Mouse (Mus musculus): ENCODE data around the gene Gpm6b. TPM values are rescaled to one million over a fixed set of nuclear protein-coding genes. Genes with fewer than 3 reads are reported as not detected.

The Gpm6b gene
- polyA plus RNA-seq, 1 experiment from 2014 or later: 24.1 TPM

GRCm38 (mm10) chrX:166386656-166387055 lies 147.9 kb downstream of the Gpm6b start:
- H3K4me1 ChIP-seq (ENCODE audit: control insufficient read depth, insufficient read depth, low read length): no peaks in the 10 kb centered on the region
- no peak overlapping the region for H3K4me3 ChIP-seq (ENCODE audit: low read length)
- no peaks in the 10 kb centered on the region for H3K36me3 ChIP-seq (ENCODE audit: control insufficient read depth, insufficient read depth, low read length)
- no peaks in the 10 kb centered on the region for H3K9me3 ChIP-seq (ENCODE audit: control insufficient read depth, low read length)
- no peak for ATAC-seq (ENCODE audit: low FRiP score, low TSS enrichment)
- H3K4me2 ChIP-seq (replicated peaks; ENCODE audit: low read depth, low read length): no peak overlapping the region
- no peak overlapping the region for H3K27ac ChIP-seq (ENCODE audit: low read depth, low read length)
- no peak overlapping the region for H3K9ac ChIP-seq (ENCODE audit: low read depth, low read length)
- WGBS: 84% methylated on average over 6 of the region's 6 CpGs
- H3K27me3 ChIP-seq (ENCODE audit: control insufficient read depth, insufficient read depth, low read length): 0 out of 2 replicates have a peak, but pooled peaks cover 3% of the 10 kb centered on the region

GRCm38 (mm10) chrX:166393753-166394152 lies 155.0 kb downstream of the Gpm6b start:
- ATAC-seq (ENCODE audit: low FRiP score, low TSS enrichment): no peak
- Histone ChIP-seq H3K9me3 (ENCODE audit: control insufficient read depth, low read length) (no peaks in the 10 kb centered on the region), H3K27ac (ENCODE audit: low read depth, low read length) (no peak overlapping the region), H3K36me3 (ENCODE audit: control insufficient read depth, insufficient read depth, low read length) (0 out of 2 replicates have a peak, but pooled peaks cover 4% of the 10 kb centered on the region), H3K27me3 (ENCODE audit: control insufficient read depth, insufficient read depth, low read length) (no peaks in the 10 kb centered on the region), H3K4me1 (ENCODE audit: control insufficient read depth, insufficient read depth, low read length) (no peaks in the 10 kb centered on the region), H3K4me2 (replicated peaks; ENCODE audit: low read depth, low read length) (no peak overlapping the region), H3K9ac (ENCODE audit: low read depth, low read length) (no peak overlapping the region), H3K4me3 (ENCODE audit: low read length) (no peak overlapping the region)
- whole genome bisulfite sequencing: 70% methylated on average over 1 of the region's 1 CpGs

DNA sequence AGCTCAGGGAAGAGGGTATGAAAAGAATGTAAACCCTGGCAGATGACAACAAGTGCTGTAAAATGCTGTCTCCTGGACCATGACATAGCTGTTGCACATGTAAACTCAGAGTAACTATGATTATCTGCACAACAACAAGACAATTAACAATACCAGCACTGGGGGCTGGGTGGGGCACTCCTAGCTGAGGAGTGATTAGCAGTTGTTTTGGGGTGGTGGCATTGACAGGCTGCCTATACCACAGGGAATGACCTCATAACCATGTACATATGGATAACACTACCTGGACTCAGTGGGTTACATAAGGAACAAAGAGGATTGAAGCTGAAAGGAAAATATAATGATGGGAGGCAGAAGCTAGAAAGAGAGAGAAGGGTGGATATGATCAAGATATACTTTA lies 169.2 kb downstream of the Gpm6b start:
- Histone ChIP-seq H3K9ac (ENCODE audit: low read depth, low read length) (no peak overlapping the region), H3K27ac (ENCODE audit: low read depth, low read length) (no peak overlapping the region), H3K36me3 (ENCODE audit: control insufficient read depth, insufficient read depth, low read length) (peaks cover 12% of the 10 kb centered on the region; the same call in 1 of the 2 replicates), H3K4me1 (ENCODE audit: control insufficient read depth, insufficient read depth, low read length) (no peaks in the 10 kb centered on the region), H3K9me3 (ENCODE audit: control insufficient read depth, low read length) (no peaks in the 10 kb centered on the region), H3K4me2 (replicated peaks; ENCODE audit: low read depth, low read length) (no peak overlapping the region), H3K4me3 (ENCODE audit: low read length) (no peak overlapping the region), H3K27me3 (ENCODE audit: control insufficient read depth, insufficient read depth, low read length) (no peaks in the 10 kb centered on the region)
- no peak for ATAC-seq (ENCODE audit: low FRiP score, low TSS enrichment)

GRCm38 (mm10) chrX:166416196-166416595 lies 177.5 kb downstream of the Gpm6b start:
- no peak for ATAC-seq (ENCODE audit: low FRiP score, low TSS enrichment)
- H3K4me2 ChIP-seq (replicated peaks; ENCODE audit: low read depth, low read length): no peak overlapping the region
- no peaks in the 10 kb centered on the region for H3K9me3 ChIP-seq (ENCODE audit: control insufficient read depth, low read length)
- no peak overlapping the region for H3K9ac ChIP-seq (ENCODE audit: low read depth, low read length)
- no peak overlapping the region for H3K27ac ChIP-seq (ENCODE audit: low read depth, low read length)
- no peak overlapping the region for H3K4me3 ChIP-seq (ENCODE audit: low read length)
- H3K36me3 ChIP-seq (ENCODE audit: control insufficient read depth, insufficient read depth, low read length): no peaks in the 10 kb centered on the region
- no peaks in the 10 kb centered on the region for H3K27me3 ChIP-seq (ENCODE audit: control insufficient read depth, insufficient read depth, low read length)
- H3K4me1 ChIP-seq (ENCODE audit: control insufficient read depth, insufficient read depth, low read length): no peaks in the 10 kb centered on the region
- WGBS: 78% methylated on average over 4 of the region's 6 CpGs

- no peaks in the 10 kb centered on the region for H3K27me3 ChIP-seq (ENCODE audit: control insufficient read depth, insufficient read depth, low read length)
- no peaks in the 10 kb centered on the region for H3K9me3 ChIP-seq (ENCODE audit: control insufficient read depth, low read length)
- no peak overlapping the region for H3K27ac ChIP-seq (ENCODE audit: low read depth, low read length)
- no peak overlapping the region for H3K9ac ChIP-seq (ENCODE audit: low read depth, low read length)
- WGBS: 80% methylated on average over 2 of the region's 2 CpGs
- H3K36me3 ChIP-seq (ENCODE audit: control insufficient read depth, insufficient read depth, low read length): no peaks in the 10 kb centered on the region; the same call in 1 of the 2 replicates
- H3K4me1 ChIP-seq (ENCODE audit: control insufficient read depth, insufficient read depth, low read length): no peaks in the 10 kb centered on the region
- no peak overlapping the region for H3K4me3 ChIP-seq (ENCODE audit: low read length)
- no peak for ATAC-seq (ENCODE audit: low FRiP score, low TSS enrichment)
- H3K4me2 ChIP-seq (replicated peaks; ENCODE audit: low read depth, low read length): no peak overlapping the region
Observed at GRCm38 (mm10) chrX:166434812-166435211, 196.1 kb downstream of the Gpm6b start.

Other genes starting within 250 kb of the Gpm6b start
- gene Gemin8, start 68.5 kb upstream of the Gpm6b start, polyA plus RNA-seq (2014; fragmentation: Nextera tagmentation; extraction: Ambion mirVana): 17.8 and 19.2 TPM in 2 replicates
- gene Trappc2, start 201.7 kb downstream of the Gpm6b start, polyA plus RNA-seq (2014; fragmentation: Nextera tagmentation; extraction: Ambion mirVana): 23.3 and 28.1 TPM in 2 replicates
- gene Ofd1, start 201.8 kb downstream of the Gpm6b start, polyA plus RNA-seq (2014; fragmentation: Nextera tagmentation; extraction: Ambion mirVana): 7.3 and 9.7 TPM in 2 replicates
- 58.7 and 60.1 TPM in 2 replicates for gene Rab9, start 241.0 kb downstream of the Gpm6b start, polyA plus RNA-seq (2014; fragmentation: Nextera tagmentation; extraction: Ambion mirVana)